Mouse (Mus musculus) myocyte (in vitro differentiated cells): ENCODE results near the gene Tnfrsf23. TPM values are rescaled to one million over a fixed set of nuclear protein-coding genes. Genes with fewer than 3 reads are reported as not detected.
A peak's percentile ranks its signal among the peaks of the same experiment; 100 is the strongest.

Experiments
- H3K27me3 ChIP-seq: one replicate; pipeline ENCODE4 v1.6.1; 2011; ENCODE audit not compliant: control insufficient read depth, insufficient read depth, insufficient read length
- H3K36me3 ChIP-seq: one replicate; pipeline ENCODE4 v1.6.1; 2011; ENCODE audit not compliant: control insufficient read depth, insufficient read depth
- H3K4me2 ChIP-seq: one replicate; pipeline ENCODE4 v1.6.1; 2011; ENCODE audit warnings: low read depth, control low read depth
- H3K4me3 ChIP-seq: one replicate; pipeline ENCODE4 v1.5.1; 2011; ENCODE audit warnings: mild to moderate bottlenecking, control low read depth, moderate library complexity
- H3K79me2 ChIP-seq: one replicate; pipeline ENCODE4 v1.6.1; 2011; ENCODE audit not compliant: control insufficient read depth, insufficient read depth
- H3ac ChIP-seq: one replicate; pipeline ENCODE4 v1.6.1; 2011; ENCODE audit not compliant: control insufficient read depth, insufficient read length
- CEBPB ChIP-seq: IDR thresholded peaks from 2 replicates; pipeline ENCODE4 v1.6.1; 2011; ENCODE audit warnings: mild to moderate bottlenecking, moderate library complexity; ENCODE audit not compliant: poor library complexity, insufficient read depth, severe bottlenecking
- E2F4 ChIP-seq: IDR thresholded peaks from one replicate; pipeline ENCODE4 v1.6.1; 2011; ENCODE audit warnings: mild to moderate bottlenecking, control low read depth, moderate library complexity; ENCODE audit not compliant: insufficient read depth
- MAX ChIP-seq: IDR thresholded peaks from one replicate; pipeline ENCODE4 v1.6.1; 2011; ENCODE audit warnings: low read depth, mild to moderate bottlenecking, control low read depth
- MYOD1 ChIP-seq, 3 experiments: IDR thresholded peaks; one replicate each; pipeline ENCODE4 v1.6.1; 2011; ENCODE audit warnings: control low read depth in 2 of 3, low read depth in 2 of 3, mild to moderate bottlenecking in 2 of 3, moderate library complexity in 1 of 3; ENCODE audit not compliant: insufficient read length in 2 of 3, control insufficient read depth in 1 of 3
- MYOG ChIP-seq, 3 experiments: IDR thresholded peaks; one replicate each; pipeline ENCODE4 v1.6.1; 2011; ENCODE audit warnings: control low read depth in 2 of 3, low read depth in 2 of 3, mild to moderate bottlenecking in 2 of 3; ENCODE audit not compliant: insufficient read length in 2 of 3, control insufficient read depth in 1 of 3, insufficient read depth in 1 of 3
- POLR2A ChIP-seq: IDR thresholded peaks from one replicate; pipeline ENCODE4 v1.6.1; 2011; ENCODE audit warnings: low read depth, mild to moderate bottlenecking, control low read depth, moderate library complexity; ENCODE audit not compliant: insufficient read length
- POLR2AphosphoS2 ChIP-seq: IDR thresholded peaks from one replicate; pipeline ENCODE4 v1.6.1; 2011; ENCODE audit warnings: low read depth, control low read depth; ENCODE audit not compliant: insufficient read length
- REST ChIP-seq: IDR thresholded peaks from one replicate; pipeline ENCODE4 v1.6.1; 2011; ENCODE audit warnings: mild to moderate bottlenecking, control low read depth, moderate library complexity; ENCODE audit not compliant: insufficient read depth, insufficient read length
- SRF ChIP-seq: IDR thresholded peaks from one replicate; pipeline ENCODE4 v1.6.1; 2011; ENCODE audit warnings: low read depth; ENCODE audit not compliant: control insufficient read depth, insufficient read length
- TCF12 ChIP-seq: IDR thresholded peaks from one replicate; pipeline ENCODE4 v1.6.1; 2011; ENCODE audit warnings: mild to moderate bottlenecking, control low read depth; ENCODE audit not compliant: poor library complexity, insufficient read depth, severe bottlenecking
- TCF3 ChIP-seq: IDR thresholded peaks from one replicate; pipeline ENCODE4 v1.6.1; 2011; ENCODE audit warnings: low read depth, control low read depth; ENCODE audit not compliant: insufficient read length
- USF1 ChIP-seq: IDR thresholded peaks from one replicate; pipeline ENCODE4 v1.6.1; 2011; ENCODE audit warnings: low read depth, mild to moderate bottlenecking, control low read depth, moderate library complexity
- polyA plus RNA-seq: library from polyadenylated mRNA; unstranded; fragments of >200 nt; fragmentation: generic; extraction: Trizol; gene quantifications from one replicate; pipeline ENCODE4 v1.2.1, GENCODE M21; 2012; ENCODE audit warnings: missing spikeins

Tnfrsf23 gene
- polyA plus RNA-seq, 1 experiment: 25.7 TPM

DNA sequence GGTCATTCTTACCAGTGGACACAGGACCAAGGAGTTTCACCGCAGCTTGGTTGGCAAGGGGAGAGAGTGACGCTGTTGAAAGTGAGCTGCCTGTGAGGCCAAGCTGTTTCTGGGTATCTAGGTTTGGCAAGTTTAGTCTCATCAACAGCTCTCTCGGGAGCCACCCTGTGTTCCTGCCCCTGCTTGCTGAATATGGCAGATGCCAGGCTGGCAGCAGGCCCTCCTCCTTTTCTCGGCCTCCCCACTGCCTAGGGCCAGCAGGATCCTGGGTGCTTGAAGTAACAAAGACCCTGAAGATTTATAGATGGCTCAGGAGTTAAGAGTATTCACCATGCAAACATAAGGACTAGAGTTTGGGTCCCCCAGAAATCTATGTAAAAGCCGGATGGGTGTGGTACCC, 37.0 kb upstream of the Tnfrsf23 start:
- no peak overlapping the region for H3K4me2 ChIP-seq
- H3K79me2 ChIP-seq: peaks cover 27% of the 10 kb centered on the region
- H3K4me3 ChIP-seq: no peak overlapping the region
- no peak for TF ChIP-seq TCF3
- H3ac ChIP-seq: no peak overlapping the region
- no peaks in the 10 kb centered on the region for H3K27me3 ChIP-seq
- H3K36me3 ChIP-seq: no peaks in the 10 kb centered on the region

DNA sequence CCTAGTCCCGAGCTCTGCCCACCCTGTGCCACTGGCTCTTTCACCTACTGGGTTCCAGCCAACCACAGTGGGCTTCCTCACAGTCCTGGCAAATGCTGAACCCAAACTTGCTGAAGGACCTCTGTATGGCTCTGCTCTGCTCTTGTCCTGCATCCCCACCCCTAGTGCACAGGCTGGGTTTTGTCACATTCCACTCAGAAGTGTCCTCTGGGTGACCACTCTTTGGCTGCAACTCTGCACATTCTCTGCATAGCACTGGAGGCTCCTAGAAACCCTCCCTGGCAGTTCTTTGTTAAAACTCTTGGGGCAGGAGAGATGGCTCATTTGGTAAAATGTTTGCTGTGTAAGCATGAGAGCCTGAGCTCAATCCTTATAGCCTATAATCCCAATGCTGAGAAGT, 32.1 kb upstream of the Tnfrsf23 start:
- TF ChIP-seq MAX (no peak), TCF3 (no peak), MYOD1 (IDR thresholded peaks at IDR 0.05; ENCODE audit: control insufficient read depth in 1 of 3, insufficient read length in 2 of 3, low read depth in 2 of 3) (no peak), MYOG (IDR thresholded peaks at IDR 0.05; ENCODE audit: control insufficient read depth in 1 of 3, insufficient read depth in 1 of 3, insufficient read length in 2 of 3, low read depth in 2 of 3) (no peak), USF1 (no peak), REST (no peak), CEBPB (no peak), TCF12 (no peak), E2F4 (no peak), POLR2AphosphoS2 (no peak), POLR2A (no peak), SRF (no peak)

DNA sequence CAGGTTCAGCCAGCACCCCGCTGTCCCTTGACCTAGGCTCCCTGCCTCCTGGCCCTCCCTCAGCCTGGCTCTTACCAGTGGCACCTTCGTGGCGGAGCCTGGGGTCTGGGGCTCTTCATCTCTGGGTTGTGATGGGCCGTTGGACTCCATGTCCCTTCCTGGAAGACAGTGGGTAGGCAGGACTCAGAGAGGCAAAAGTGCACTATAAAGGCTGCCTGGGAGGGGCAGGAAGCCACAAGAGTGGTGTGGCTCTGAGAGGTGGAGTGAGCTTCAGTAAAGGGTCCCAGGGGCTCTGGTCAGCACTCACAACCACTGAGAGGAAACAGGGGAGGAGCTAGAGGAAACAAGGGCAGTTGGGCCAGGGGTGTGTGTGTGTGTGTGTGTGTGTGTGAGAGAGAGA, 27.7 kb upstream of the Tnfrsf23 start:
- H3K4me2 ChIP-seq: no peak overlapping the region
- H3K36me3 ChIP-seq: peaks cover 7% of the 10 kb centered on the region
- H3K27me3 ChIP-seq: no peaks in the 10 kb centered on the region
- H3K79me2 ChIP-seq: no peaks in the 10 kb centered on the region
- H3K4me3 ChIP-seq: no peak overlapping the region
- TF ChIP-seq TCF3 (no peak), POLR2AphosphoS2 (no peak), MAX (no peak), MYOD1 (IDR thresholded peaks at IDR 0.05; ENCODE audit: control insufficient read depth in 1 of 3, insufficient read length in 2 of 3, low read depth in 2 of 3) (no peak), TCF12 (no peak), MYOG (IDR thresholded peaks at IDR 0.05; ENCODE audit: control insufficient read depth in 1 of 3, insufficient read depth in 1 of 3, insufficient read length in 2 of 3, low read depth in 2 of 3) (no peak), USF1 (no peak), CEBPB (no peak), E2F4 (no peak), POLR2A (no peak), SRF (no peak)
- H3ac ChIP-seq: no peak overlapping the region

More for the DNA sequence above, 32.1 kb upstream of the Tnfrsf23 start:
- H3K36me3 ChIP-seq: peaks cover 3% of the 10 kb centered on the region
- H3K79me2 ChIP-seq: peaks cover 14% of the 10 kb centered on the region
- no peak overlapping the region for H3ac ChIP-seq
- H3K4me3 ChIP-seq: no peak overlapping the region
- H3K4me2 ChIP-seq: no peak overlapping the region
- H3K27me3 ChIP-seq: no peaks in the 10 kb centered on the region

DNA sequence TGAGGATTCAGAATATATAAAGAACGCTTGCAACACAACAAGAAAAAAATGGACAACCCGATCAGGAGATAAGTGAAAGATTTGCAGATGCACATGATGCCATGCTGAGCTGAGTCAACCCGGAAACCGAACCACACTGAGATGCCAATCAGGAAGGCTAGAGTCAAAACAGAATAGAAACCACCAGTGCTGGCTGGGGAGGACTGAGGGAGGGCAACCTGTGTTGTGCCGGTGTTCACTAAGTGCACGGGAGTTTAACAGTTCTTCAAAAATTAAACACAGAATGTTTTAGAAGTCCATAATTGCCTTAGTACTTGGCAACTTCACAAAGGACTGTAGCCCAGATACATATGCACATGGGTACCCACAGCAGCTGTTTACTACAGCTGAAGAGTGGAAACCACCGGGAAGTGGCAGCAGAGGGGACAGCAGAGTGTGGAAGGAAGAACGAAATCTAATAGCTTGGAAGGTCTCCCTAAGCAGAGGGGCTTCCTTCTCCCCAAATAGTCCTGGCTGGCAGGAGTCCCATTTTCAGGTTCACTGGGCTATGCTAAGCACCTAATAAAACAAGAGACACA, 27.2 kb upstream of the Tnfrsf23 start:
- Histone ChIP-seq H3K4me2 (no peak overlapping the region), H3K27me3 (no peaks in the 10 kb centered on the region), H3K4me3 (no peak overlapping the region), H3ac (no peak overlapping the region), H3K36me3 (peaks cover 11% of the 10 kb centered on the region), H3K79me2 (no peaks in the 10 kb centered on the region)
- peak in 1 of 3 experiments; percentile 26 for TF ChIP-seq MYOD1 (IDR thresholded peaks at IDR 0.05; ENCODE audit: control insufficient read depth in 1 of 3, insufficient read length in 2 of 3, low read depth in 2 of 3)
- peak in 1 of 3 experiments; percentile 35 for TF ChIP-seq MYOG (IDR thresholded peaks at IDR 0.05; ENCODE audit: control insufficient read depth in 1 of 3, insufficient read depth in 1 of 3, insufficient read length in 2 of 3, low read depth in 2 of 3)
- no peak for TF ChIP-seq POLR2AphosphoS2
- no peak for TF ChIP-seq CEBPB

DNA sequence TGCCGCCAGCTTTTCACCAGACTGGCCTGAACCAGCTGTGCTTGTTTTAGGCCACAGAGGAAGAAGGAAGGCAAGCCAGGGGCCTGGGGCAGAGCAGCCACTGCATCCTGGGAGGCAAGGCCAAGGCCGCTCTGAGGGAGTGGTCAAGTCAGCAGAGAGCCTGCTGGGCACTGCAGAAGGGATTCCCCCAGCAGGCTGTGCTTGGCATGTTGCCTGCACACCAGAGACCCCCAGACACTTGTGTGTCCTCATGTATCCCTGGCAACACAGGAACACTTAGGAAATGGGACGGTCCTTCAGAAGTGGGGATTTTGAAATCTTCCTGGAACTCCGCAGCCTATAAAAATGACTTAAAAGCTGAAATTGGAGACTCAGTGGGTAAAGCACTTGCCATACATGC, 26.4 kb upstream of the Tnfrsf23 start:
- Histone ChIP-seq H3K4me3 (no peak overlapping the region), H3ac (no peak overlapping the region), H3K27me3 (no peaks in the 10 kb centered on the region), H3K79me2 (no peaks in the 10 kb centered on the region), H3K4me2 (no peak overlapping the region), H3K36me3 (peaks cover 13% of the 10 kb centered on the region)
- TF ChIP-seq MYOD1 (IDR thresholded peaks at IDR 0.05; ENCODE audit: control insufficient read depth in 1 of 3, insufficient read length in 2 of 3, low read depth in 2 of 3) (no peak), MAX (no peak), CEBPB (no peak), POLR2A (no peak), MYOG (IDR thresholded peaks at IDR 0.05; ENCODE audit: control insufficient read depth in 1 of 3, insufficient read depth in 1 of 3, insufficient read length in 2 of 3, low read depth in 2 of 3) (no peak), TCF3 (no peak), SRF (no peak), E2F4 (no peak), POLR2AphosphoS2 (no peak), REST (no peak)
